Mouse (Mus musculus): Measurements from ENCODE around the gene Ermard.

Gene Ermard

GRCm38 (mm10) chr17:15060356-15060755, 19.3 kb downstream of the Ermard start:
- DNase-seq (ENCODE audit: low read depth, low spot score) = no peak

- peak; percentile 60 for DNase-seq (ENCODE audit: low read depth, low spot score)
Observed at GRCm38 (mm10) chr17:15065391-15066024, 24.5 kb downstream of the Ermard start.

- DNase-seq (ENCODE audit: low read depth, low spot score) = no peak
Observed at GRCm38 (mm10) chr17:15066066-15066465, 25.1 kb downstream of the Ermard start.

- peak; percentile 25 for DNase-seq (ENCODE audit: low read depth, low spot score)
Observed at GRCm38 (mm10) chr17:15066911-15067310, 25.9 kb downstream of the Ermard start.

GRCm38 (mm10) chr17:15068040-15068792, 27.2 kb downstream of the Ermard start:
- no peak for DNase-seq (ENCODE audit: low read depth, low spot score)

GRCm38 (mm10) chr17:15069124-15069523, 28.1 kb downstream of the Ermard start:
- no peak for DNase-seq (ENCODE audit: low read depth, low spot score)

- no peak for DNase-seq (ENCODE audit: low read depth, low spot score)
Observed at GRCm38 (mm10) chr17:15072211-15072610, 31.2 kb downstream of the Ermard start.

GRCm38 (mm10) chr17:15075033-15075432, 34.0 kb downstream of the Ermard start:
- no peak for DNase-seq (ENCODE audit: low read depth, low spot score)

- DNase-seq (ENCODE audit: low read depth, low spot score) = no peak
Observed at GRCm38 (mm10) chr17:15077536-15077935, 36.5 kb downstream of the Ermard start.

GRCm38 (mm10) chr17:15084226-15084848, 43.3 kb downstream of the Ermard start:
- DNase-seq (ENCODE audit: low read depth, low spot score) = no peak

GRCm38 (mm10) chr17:15085006-15085405, 44.0 kb downstream of the Ermard start:
- DNase-seq (ENCODE audit: low read depth, low spot score) = no peak

GRCm38 (mm10) chr17:15088166-15088565, 47.2 kb downstream of the Ermard start:
- DNase-seq (ENCODE audit: low read depth, low spot score) = no peak

GRCm38 (mm10) chr17:15088591-15089001, 47.6 kb downstream of the Ermard start:
- DNase-seq (ENCODE audit: low read depth, low spot score) = no peak

- no peak for DNase-seq (ENCODE audit: low read depth, low spot score)
Observed at GRCm38 (mm10) chr17:15091739-15092138, 50.7 kb downstream of the Ermard start.

GRCm38 (mm10) chr17:15093523-15093922, 52.5 kb downstream of the Ermard start:
- DNase-seq (ENCODE audit: low read depth, low spot score) = no peak

- DNase-seq (ENCODE audit: low read depth, low spot score) = no peak
Observed at GRCm38 (mm10) chr17:15096853-15097252, 55.8 kb downstream of the Ermard start.

- no peak for DNase-seq (ENCODE audit: low read depth, low spot score)
Observed at GRCm38 (mm10) chr17:15098677-15099076, 57.7 kb downstream of the Ermard start.

- peak; percentile 12 for DNase-seq (ENCODE audit: low read depth, low spot score)
Observed at GRCm38 (mm10) chr17:15101355-15101754, 60.3 kb downstream of the Ermard start.

GRCm38 (mm10) chr17:15107143-15107649, 66.2 kb downstream of the Ermard start:
- no peak for DNase-seq (ENCODE audit: low read depth, low spot score)

GRCm38 (mm10) chr17:15108473-15109441, 67.7 kb downstream of the Ermard start:
- DNase-seq (ENCODE audit: low read depth, low spot score) = no peak

GRCm38 (mm10) chr17:15115550-15115949, 74.5 kb downstream of the Ermard start:
- DNase-seq (ENCODE audit: low read depth, low spot score) = no peak

Measured in skeletal muscle tissue, adult 2 months (tissue).